Mouse (Mus musculus) intestine, embryonic 16.5 days (tissue): ENCODE data around the gene Mapt. TPM values are rescaled to one million over a fixed set of nuclear protein-coding genes. Genes with fewer than 3 reads are reported as not detected.

Experiments used
- ATAC-seq: fragments of 200-750 bp; cut with Nextera tagmentation; 2 replicates; pipeline ENCODE4 v1.8.0; 2017; ENCODE audit warnings: moderate TSS enrichment, moderate library complexity
- H3K27ac ChIP-seq: fragments of 300-500 bp; sonication (generic); 2 replicates; pipeline ENCODE4 v1.5.1; 2014; ENCODE audit warnings: mild to moderate bottlenecking, low read length
- H3K27me3 ChIP-seq: fragments of 300-500 bp; sonication (generic); replicated peaks from 2 replicates; pipeline ENCODE4 v1.6.1; 2014; ENCODE audit warnings: low read length, control low read depth, mixed read lengths; ENCODE audit not compliant: control insufficient read depth, insufficient read depth
- H3K36me3 ChIP-seq: fragments of 300-500 bp; sonication (generic); 2 replicates; pipeline ENCODE4 v1.6.1; 2014; ENCODE audit warnings: low read length, control low read depth; ENCODE audit not compliant: control insufficient read depth, insufficient read depth
- H3K4me1 ChIP-seq: fragments of 300-500 bp; sonication (generic); 2 replicates; pipeline ENCODE4 v1.6.1; 2014; ENCODE audit warnings: low read length, control low read depth, mixed read lengths; ENCODE audit not compliant: control insufficient read depth, insufficient read depth
- H3K4me2 ChIP-seq: fragments of 300-500 bp; sonication (generic); 2 replicates; pipeline ENCODE4 v1.6.1; 2014; ENCODE audit warnings: low read depth, low read length, control low read depth
- H3K4me3 ChIP-seq: fragments of 300-500 bp; sonication (generic); 2 replicates; pipeline ENCODE4 v1.5.1; 2014; ENCODE audit warnings: mild to moderate bottlenecking, low read length
- H3K9ac ChIP-seq: fragments of 300-500 bp; sonication (generic); 2 replicates; pipeline ENCODE4 v1.6.1; 2014; ENCODE audit warnings: low read depth, low read length
- H3K9me3 ChIP-seq: fragments of 300-500 bp; sonication (generic); 2 replicates; pipeline ENCODE4 v1.6.1; 2016; ENCODE audit warnings: low read length, control low read depth; ENCODE audit not compliant: control insufficient read depth
- WGBS: fragments of 180-500 bp; shearing (Covaris S2); extraction: QIAGEN DNeasy Blood & Tissue Kit; methylation state at CpG from one replicate; pipeline ENCODE4 v1.1.7; 2014; 5-methylcytosine and 5-hydroxymethylcytosine counted together
- microRNA-seq: library from miRNA; unstranded; fragments of <30 nt; microRNA quantifications from one replicate; pipeline ENCODE4, GENCODE M21; 2016
- polyA plus RNA-seq: library from polyadenylated mRNA; unstranded; fragments of >200 nt; fragmentation: Nextera tagmentation; extraction: Ambion mirVana; gene quantifications from 2 replicates; pipeline ENCODE4 v1.2.1, GENCODE M21; 2015

Gene Mapt
- polyA plus RNA-seq, 1 experiment from 2014 or later: 15.8 TPM

DNA sequence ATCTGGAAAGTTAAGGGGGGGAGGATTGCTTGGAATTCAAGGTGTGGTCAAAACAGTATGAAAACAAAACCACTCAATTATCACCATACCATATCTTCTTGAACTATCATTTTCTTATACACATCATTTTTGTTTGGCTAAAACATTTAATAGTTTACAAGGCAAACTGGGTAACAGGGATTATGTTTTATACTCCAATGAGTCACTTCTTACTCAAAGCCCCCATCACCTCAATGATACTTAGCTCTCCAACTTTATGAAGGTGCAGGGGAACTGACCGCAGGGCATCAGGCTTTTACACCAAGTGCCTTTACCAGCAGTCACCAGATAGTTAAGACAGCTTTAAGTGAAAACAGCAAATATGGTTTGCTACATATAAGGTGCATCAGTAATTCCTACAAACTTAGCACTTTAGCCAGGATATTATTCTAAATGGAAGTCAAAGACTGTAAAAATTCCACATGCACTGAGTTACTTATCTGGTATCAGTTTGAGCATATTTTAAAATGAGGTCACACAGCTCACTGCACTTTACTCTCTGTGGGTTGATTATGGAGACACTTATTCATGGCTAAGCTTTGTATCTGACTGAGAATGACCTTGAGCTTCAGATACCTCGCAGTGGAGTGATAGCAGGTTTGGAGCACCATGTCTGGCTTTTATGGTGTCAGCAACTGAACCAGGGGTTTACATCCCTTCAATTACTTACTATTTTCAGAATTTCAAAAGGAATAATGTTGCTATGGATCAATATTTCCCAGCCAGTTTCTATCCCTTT, 132.8 kb downstream of the Mapt start:
- Histone ChIP-seq H3K36me3 (no peaks in the 10 kb centered on the region), H3K27ac (no peak overlapping the region), H3K9ac (no peak overlapping the region), H3K27me3 (no peaks in the 10 kb centered on the region), H3K4me1 (no peaks in the 10 kb centered on the region; the same call in 1 of the 2 replicates), H3K9me3 (no peaks in the 10 kb centered on the region), H3K4me3 (no peak overlapping the region), H3K4me2 (no peak overlapping the region)
- ATAC-seq: peak; percentile 80
- WGBS: 71% methylated on average over 2 of the region's 2 CpGs

DNA sequence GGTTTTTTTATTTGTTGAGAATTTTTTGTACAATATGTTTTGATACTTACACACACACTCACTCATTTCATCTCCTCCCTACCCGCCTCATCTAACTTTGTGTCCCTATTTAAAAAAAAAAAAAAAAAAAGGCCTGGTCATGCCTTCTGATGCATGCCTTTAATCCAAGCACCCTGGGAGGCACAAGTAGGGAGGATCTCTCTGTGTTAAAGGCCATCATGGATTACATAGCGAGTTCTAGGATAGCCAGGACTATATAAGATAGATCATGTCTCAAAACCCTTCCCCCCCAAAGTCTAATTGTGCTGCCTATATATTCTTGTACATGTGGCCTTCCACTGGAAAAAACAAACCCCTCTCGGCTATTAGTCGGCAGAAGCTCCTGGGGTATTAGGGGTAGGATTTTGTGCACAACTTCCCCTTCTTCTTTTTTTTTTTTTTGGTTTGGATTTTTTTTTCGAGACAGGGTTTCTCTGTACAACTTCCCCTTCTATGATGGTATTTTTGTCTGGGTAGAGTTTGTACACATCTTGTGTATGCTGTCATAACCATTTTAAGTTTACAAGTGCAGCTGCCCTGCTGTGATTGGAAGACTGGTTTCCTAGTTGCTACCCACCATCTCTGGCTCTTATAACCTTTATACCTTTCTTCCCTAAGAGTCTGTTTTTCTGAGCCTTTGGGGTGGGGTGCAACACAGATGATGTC, 136.4 kb downstream of the Mapt start:
- Histone ChIP-seq H3K4me2 (no peak overlapping the region), H3K4me1 (no peaks in the 10 kb centered on the region), H3K36me3 (no peaks in the 10 kb centered on the region; the same call in 1 of the 2 replicates), H3K27ac (no peak overlapping the region), H3K9me3 (no peaks in the 10 kb centered on the region), H3K4me3 (no peak overlapping the region), H3K9ac (no peak overlapping the region), H3K27me3 (no peaks in the 10 kb centered on the region)
- no peak for ATAC-seq
- 86% methylated on average over 5 of the region's 5 CpGs for WGBS

GRCm38 (mm10) chr11:104376291-104376690, 145.1 kb downstream of the Mapt start:
- 93% methylated on average over 3 of the region's 3 CpGs for WGBS

DNA sequence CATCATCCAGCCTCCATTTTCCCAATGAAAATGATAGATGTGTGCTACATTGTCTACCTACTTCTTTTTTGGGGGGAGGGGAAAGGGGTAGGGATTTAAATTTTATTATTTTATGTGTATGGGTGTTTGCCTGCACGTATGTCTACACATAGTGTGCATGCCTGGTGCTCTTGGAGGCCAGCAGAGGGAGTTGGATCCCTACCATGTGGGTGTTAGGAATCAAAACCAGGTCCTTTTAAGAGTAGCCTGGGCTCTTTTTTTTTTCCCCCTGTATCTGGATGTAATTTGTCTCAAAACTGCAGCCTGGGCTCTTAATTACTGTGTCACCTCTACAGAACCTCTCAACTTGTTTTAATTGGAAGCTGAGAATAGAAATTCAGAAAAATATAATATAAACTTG, 148.4 kb downstream of the Mapt start:
- H3K27ac ChIP-seq: no peak overlapping the region
- 0 out of 2 replicates have a peak, but pooled peaks cover 6% of the 10 kb centered on the region for H3K4me1 ChIP-seq
- H3K4me2 ChIP-seq: no peak overlapping the region
- no peaks in the 10 kb centered on the region for H3K36me3 ChIP-seq
- WGBS: 69% methylated on average over 1 of the region's 1 CpGs
- no peaks in the 10 kb centered on the region for H3K9me3 ChIP-seq
- no peak for ATAC-seq
- H3K9ac ChIP-seq: no peak overlapping the region
- H3K27me3 ChIP-seq: no peaks in the 10 kb centered on the region
- H3K4me3 ChIP-seq: no peak overlapping the region

More at GRCm38 (mm10) chr11:104376291-104376690, 145.1 kb downstream of the Mapt start:
- Histone ChIP-seq H3K4me2 (no peak overlapping the region), H3K27me3 (no peaks in the 10 kb centered on the region), H3K4me3 (no peak overlapping the region), H3K36me3 (no peaks in the 10 kb centered on the region; the same call in 1 of the 2 replicates), H3K4me1 (no peaks in the 10 kb centered on the region), H3K9ac (no peak overlapping the region), H3K27ac (no peak overlapping the region), H3K9me3 (no peaks in the 10 kb centered on the region)
- no peak for ATAC-seq

Small RNAs within 50 kb of the gene (microRNA-seq; reads per million reads assigned to microRNA genes)
- gene Gm47310: not detected

Other genes starting within 250 kb of the Mapt start
- gene Crhr1, start 98.5 kb upstream of the Mapt start, polyA plus RNA-seq: 0.12 TPM in 1 of 2 replicates, not detected in the other
- not detected in 2 replicates for gene Sppl2c, start 45.1 kb upstream of the Mapt start, polyA plus RNA-seq
- gene Kansl1, start 237.5 kb downstream of the Mapt start, polyA plus RNA-seq: 13.7 and 14.4 TPM in 2 replicates